Mouse (Mus musculus) CH12F3 (cell line): ENCODE data around the gene Grid1.

Experiments used
- in situ Hi-C: fragments of 300-500 bp; cut with MboI; formaldehyde crosslinking; loops from 2 replicates; pipeline ENCODE4 v1.14.3; 2020; ENCODE audit warnings: low sequenced_read_pairs

Gene Grid1

DNA sequence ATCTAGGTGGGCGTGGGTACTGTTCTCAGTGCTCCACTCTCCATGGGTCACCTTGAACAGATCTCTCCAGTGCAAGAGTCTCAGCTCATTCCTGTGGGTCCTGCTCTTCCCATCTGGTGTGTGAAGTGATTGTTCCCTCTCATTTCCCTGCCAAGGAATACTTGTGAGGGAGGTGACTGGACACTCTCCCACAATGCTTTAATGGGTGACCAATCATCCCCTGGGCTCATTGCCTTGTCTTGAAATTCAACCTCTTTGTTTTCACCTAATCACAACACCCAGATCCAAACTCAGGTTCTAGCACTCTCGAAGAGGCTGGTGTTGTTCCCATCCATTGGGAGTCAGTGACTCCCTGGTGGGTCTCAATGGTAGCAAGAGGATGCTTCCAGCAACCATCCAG, 754.6 kb downstream of the Grid1 start:
- in situ Hi-C loops: no loop called here

DNA sequence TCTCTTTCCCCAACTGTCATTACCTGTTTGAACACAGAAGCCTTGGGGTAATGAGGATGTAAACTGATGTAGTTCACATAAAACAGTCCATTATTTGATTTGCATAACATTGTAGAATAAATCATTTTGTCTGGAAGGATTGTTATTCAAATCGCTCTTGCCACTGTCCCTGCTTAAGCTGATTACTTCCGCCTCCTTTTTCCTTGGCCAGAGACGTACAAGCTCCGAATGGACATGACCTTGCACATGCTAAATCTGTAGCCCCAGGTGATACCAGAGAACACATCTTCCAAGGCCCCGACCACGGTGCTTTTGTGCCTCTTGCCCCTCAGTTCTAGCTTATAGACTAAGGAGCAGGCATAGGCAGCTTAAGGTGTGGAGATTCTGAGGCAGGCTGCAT, 755.4 kb downstream of the Grid1 start:
- in situ Hi-C loops: no loop called here

DNA sequence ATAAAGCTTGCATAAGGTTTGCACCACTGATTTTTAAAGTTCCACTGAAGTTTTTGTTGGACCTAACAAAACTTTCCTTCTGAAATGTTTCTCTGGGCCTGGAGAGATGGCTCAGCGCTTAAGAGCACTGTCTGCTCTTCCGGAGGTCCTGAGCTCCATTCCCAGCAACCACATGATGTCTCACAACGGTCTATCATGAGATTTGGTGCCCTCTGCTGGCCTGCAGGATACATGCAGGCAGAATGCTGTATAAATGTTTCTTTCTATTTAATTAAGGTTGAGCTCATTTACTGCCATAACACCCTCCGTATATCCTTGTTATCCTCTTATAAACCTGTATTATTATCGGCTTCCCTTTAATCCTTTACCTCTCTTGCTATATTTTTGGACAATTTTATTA, 805.8 kb downstream of the Grid1 start:
- in situ Hi-C loops: no loop called here
